Mouse (Mus musculus) cerebellum, postnatal 14 days (tissue): ENCODE measurements around the gene Snrnp200.
A peak's percentile ranks its signal among the peaks of the same experiment; 100 is the strongest.
"Not testable (repeated sequence)": the region's sequence is repeated elsewhere in the genome, so short reads cannot be mapped to it uniquely, and the experiment has no call there.

Experiments
- DNase-seq, 2 experiments: peaks; one replicate each; pipeline ENCODE4 v3.0.0; 2021; ENCODE audit warnings: mixed read lengths in 2 of 2

Snrnp200 gene

DNA sequence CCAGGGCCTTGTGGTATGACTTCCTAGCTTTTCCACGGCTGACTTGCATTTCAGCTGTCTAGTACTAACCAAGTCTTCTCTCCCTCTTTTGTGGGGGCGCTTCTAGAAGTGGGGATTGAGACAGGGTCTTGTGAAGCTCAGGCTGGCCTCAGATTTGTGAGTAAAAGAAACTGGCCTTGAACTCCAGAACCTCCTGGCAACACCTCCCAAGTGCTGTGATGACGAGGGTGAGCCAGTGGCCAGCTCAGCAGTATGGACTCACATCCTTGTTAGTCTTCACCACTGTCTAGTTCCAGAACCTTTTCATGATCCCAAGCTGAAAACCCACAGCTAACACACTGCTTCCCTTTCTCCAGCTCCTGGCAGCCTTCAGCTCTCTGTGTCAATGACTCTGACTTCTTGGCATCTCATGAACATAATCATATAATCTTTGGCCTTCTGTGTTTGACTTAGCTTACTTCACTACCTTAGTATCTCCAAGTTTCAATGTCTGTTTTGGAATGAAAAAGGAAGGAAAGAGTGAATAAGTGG, 46.5 kb downstream of the Snrnp200 start:
- DNase-seq: no peak

- DNase-seq: no peak
Observed at GRCm38 (mm10) chr2:127255294-127255693, 47.1 kb downstream of the Snrnp200 start.

DNA sequence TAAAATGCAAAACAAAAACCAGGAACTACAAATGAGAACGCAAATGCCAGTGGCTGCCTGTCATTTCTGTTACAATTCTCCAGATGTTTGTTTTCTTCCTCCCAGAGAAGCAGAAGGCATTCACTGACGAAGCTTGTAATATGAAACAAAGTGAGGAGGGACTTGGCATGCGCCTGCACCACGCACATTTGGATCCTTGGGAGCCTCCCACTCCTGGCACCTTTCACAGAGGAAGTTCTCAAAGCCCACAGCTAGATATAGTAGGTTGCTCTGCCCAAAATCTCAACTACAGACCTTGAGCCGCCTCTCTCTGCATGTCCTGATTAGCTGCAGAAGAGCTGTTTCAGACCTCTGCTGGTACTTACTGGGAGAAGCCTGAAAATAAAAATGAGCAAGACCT, 51.2 kb downstream of the Snrnp200 start:
- no peak for DNase-seq

DNA sequence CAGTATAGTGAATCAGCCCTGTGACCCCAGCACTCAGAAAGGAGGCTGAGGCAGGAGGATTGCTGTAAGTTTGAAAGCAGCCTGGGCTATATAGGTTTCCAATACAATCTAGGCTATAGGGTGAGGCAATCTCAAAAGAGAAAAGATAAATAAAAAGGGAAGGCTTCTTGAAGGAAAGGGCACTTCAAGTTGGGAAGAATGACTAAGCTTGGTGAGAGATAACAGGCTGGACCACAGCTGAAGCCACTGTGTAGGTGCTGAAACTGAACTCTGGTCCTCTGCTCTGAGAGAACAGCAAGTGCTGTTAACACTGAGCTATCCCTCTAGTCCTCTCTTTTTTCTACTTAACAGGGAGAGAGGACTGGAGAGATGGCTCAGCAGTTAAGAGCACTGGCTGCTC, 54.3 kb downstream of the Snrnp200 start:
- no peak for DNase-seq

DNA sequence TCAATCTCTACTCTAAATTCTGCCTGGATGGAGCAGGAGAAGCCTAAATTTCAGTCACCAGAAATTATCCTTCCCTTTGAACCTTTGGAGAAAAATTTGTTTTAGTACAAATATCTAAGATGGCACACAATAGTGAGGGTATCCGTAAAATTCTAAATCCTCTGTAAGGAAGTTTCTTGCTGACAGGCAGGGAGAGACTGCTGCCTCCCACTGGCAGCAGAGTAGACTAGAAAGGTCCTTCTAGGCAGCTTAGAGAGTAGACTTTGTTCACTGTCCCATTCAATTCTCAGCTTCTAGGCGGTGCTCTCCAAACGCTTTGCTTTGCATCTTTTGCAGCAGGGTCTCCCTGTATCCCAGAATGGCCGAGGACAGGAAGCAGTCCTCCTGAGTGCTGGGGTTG, 59.7 kb downstream of the Snrnp200 start:
- no peak for DNase-seq

- DNase-seq: peak; percentile 96
Observed at GRCm38 (mm10) chr2:127269491-127270299, 61.5 kb downstream of the Snrnp200 start, which contains the start of gene Stard7. Stard7 (plus strand) TSS chr2:127270218.

GRCm38 (mm10) chr2:127270300-127271041, 62.3 kb downstream of the Snrnp200 start:
- DNase-seq: peak; percentile 88 to 92

DNA sequence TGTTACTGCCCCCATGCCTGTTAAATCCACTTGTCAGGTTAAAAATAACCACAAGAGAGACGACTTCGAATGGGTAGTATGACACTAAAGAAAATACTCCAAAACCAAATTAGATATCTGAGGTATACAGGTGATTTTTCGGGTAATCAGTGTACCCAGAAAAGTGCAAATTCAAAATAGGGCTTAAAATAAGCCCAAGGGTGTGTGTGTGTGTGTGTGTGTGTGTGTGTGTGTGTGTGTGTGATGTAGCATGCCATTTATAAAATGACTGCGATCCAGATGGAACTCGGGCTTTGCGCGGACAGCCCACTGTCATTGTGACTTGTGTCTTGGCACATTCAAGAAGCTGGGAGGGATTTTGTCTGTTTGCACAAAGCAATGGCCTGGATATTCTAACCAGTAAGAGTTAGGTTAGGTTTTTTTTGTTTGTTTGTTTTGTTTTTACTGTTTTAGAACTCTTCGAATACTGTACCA, 62.9 kb downstream of the Snrnp200 start:
- peak; percentile 53 to 68 for DNase-seq

- not testable (repeated sequence) for DNase-seq
Observed at GRCm38 (mm10) chr2:127272049-127272448, 63.9 kb downstream of the Snrnp200 start.

GRCm38 (mm10) chr2:127272806-127273205, 64.6 kb downstream of the Snrnp200 start:
- no peak for DNase-seq

GRCm38 (mm10) chr2:127274590-127274989, 66.4 kb downstream of the Snrnp200 start:
- no peak for DNase-seq

- DNase-seq: no peak
Observed at GRCm38 (mm10) chr2:127275551-127276320, 67.5 kb downstream of the Snrnp200 start.

GRCm38 (mm10) chr2:127278162-127278561, 70.0 kb downstream of the Snrnp200 start:
- no peak for DNase-seq
